ENCODE assay signal across 9 mouse cellular contexts in genomic region chr1:136958185-136958584, GRCm38 (mm10). TPM values are rescaled to one million over a fixed set of nuclear protein-coding genes. Genes with fewer than 3 reads are reported as not detected.
DNase-seq lines count a peak whose midpoint lies in the region; ATAC-seq lines count a peak whose summit lies in the region.
"Had no signal": no experiment of that assay in that cellular context is flagged by ENCODE, and none has a peak within 500 bp of the region (broad histone marks: within the 10 kb centered on the region; RNA-seq: fewer than 3 reads in every experiment).

No protein-coding gene starts in this region.

- intact Hi-C loops in heart, postnatal 36 days (cut with DNase I), result no loop called here

- no peak for DNase-seq in heart, postnatal 36 days
- DNase-seq in embryonic facial prominence, embryonic 11.5 days (ENCODE audit: low spot score), result peak; percentile 55
- DNase-seq in midbrain, embryonic 14.5 days, result peak; percentile 46
- DNase-seq in layer of hippocampus, adult 8-10 months (ENCODE audit: low spot score in 2 of 2), result no peak
- DNase-seq in B cell, adult 2 months, result no peak
- no peak for DNase-seq in gastrocnemius, adult 8-10 months (ENCODE audit: low spot score in 2 of 2)
- DNase-seq: adrenal gland, postnatal 14 days had no signal

- no peaks in the 10 kb centered on the region for H3K36me3 ChIP-seq in heart, embryonic 12.5 days
- H3K36me3 ChIP-seq in embryonic facial prominence, embryonic 11.5 days (replicated peaks; ENCODE audit: control insufficient read depth, insufficient read depth, low read depth, low read length), result no peaks in the 10 kb centered on the region
- H3K36me3 ChIP-seq in intestine, embryonic 15.5 days, result no peaks in the 10 kb centered on the region
- H3K36me3 ChIP-seq in midbrain, embryonic 14.5 days (ENCODE audit: control insufficient read depth, insufficient read depth, low read length), result no peaks in the 10 kb centered on the region

- peak overlapping the region; percentile 27 for H3K4me3 ChIP-seq in heart, embryonic 12.5 days
- H3K4me3 ChIP-seq in embryonic facial prominence, embryonic 11.5 days (ENCODE audit: low read depth, low read length), result no peak overlapping the region
- peak overlapping the region; percentile 32 for H3K4me3 ChIP-seq in intestine, embryonic 15.5 days (replicated peaks)
- no peak overlapping the region for H3K4me3 ChIP-seq in midbrain, embryonic 14.5 days (replicated peaks; ENCODE audit: low read depth, low read length)

- H3K4me2 ChIP-seq in heart, embryonic 12.5 days, result peak overlapping the region; percentile 63
- H3K4me2 ChIP-seq in embryonic facial prominence, embryonic 11.5 days (ENCODE audit: low read depth, low read length), result peak overlapping the region; percentile 27; the same call in 1 of the 2 replicates
- H3K4me2 ChIP-seq in intestine, embryonic 15.5 days (replicated peaks), result peak overlapping the region; percentile 55
- H3K4me2 ChIP-seq in midbrain, embryonic 14.5 days (ENCODE audit: low read length), result peak overlapping the region; percentile 35

- peaks cover 18% of the 10 kb centered on the region for H3K4me1 ChIP-seq in heart, embryonic 12.5 days (replicated peaks)
- no peaks in the 10 kb centered on the region; the same call in 1 of the 2 replicates for H3K4me1 ChIP-seq in embryonic facial prominence, embryonic 11.5 days (ENCODE audit: control insufficient read depth, insufficient read depth, low read length)
- H3K4me1 ChIP-seq in intestine, embryonic 15.5 days (replicated peaks), result no peaks in the 10 kb centered on the region
- H3K4me1 ChIP-seq in midbrain, embryonic 14.5 days (ENCODE audit: control insufficient read depth, insufficient read depth, low read length), result no peaks in the 10 kb centered on the region

- peak overlapping the region; percentile 50; the same call in 1 of the 2 replicates for H3K9ac ChIP-seq in heart, embryonic 12.5 days
- H3K9ac ChIP-seq in embryonic facial prominence, embryonic 11.5 days (replicated peaks; ENCODE audit: low read length), result no peak overlapping the region
- H3K9ac ChIP-seq in intestine, embryonic 15.5 days, result peak overlapping the region; percentile 32
- H3K9ac ChIP-seq in midbrain, embryonic 14.5 days (replicated peaks; ENCODE audit: low read length), result no peak overlapping the region

- no peaks in the 10 kb centered on the region for H3K9me3 ChIP-seq in heart, embryonic 12.5 days (replicated peaks)
- H3K9me3 ChIP-seq in embryonic facial prominence, embryonic 11.5 days (replicated peaks; ENCODE audit: control insufficient read depth, low read length), result no peaks in the 10 kb centered on the region
- H3K9me3 ChIP-seq in intestine, embryonic 15.5 days, result no peaks in the 10 kb centered on the region
- H3K9me3 ChIP-seq in midbrain, embryonic 14.5 days (ENCODE audit: control insufficient read depth, low read length), result no peaks in the 10 kb centered on the region

- H3K27me3 ChIP-seq in heart, embryonic 12.5 days (replicated peaks), result peaks cover 37% of the 10 kb centered on the region
- peaks cover 21% of the 10 kb centered on the region for H3K27me3 ChIP-seq in embryonic facial prominence, embryonic 11.5 days (ENCODE audit: control insufficient read depth, insufficient read depth, low read length)
- peaks cover 11% of the 10 kb centered on the region; the same call in 1 of the 2 replicates for H3K27me3 ChIP-seq in intestine, embryonic 15.5 days (replicated peaks)
- H3K27me3 ChIP-seq in midbrain, embryonic 14.5 days (ENCODE audit: control insufficient read depth, insufficient read depth, low read length), result peaks cover 43% of the 10 kb centered on the region

- no peak overlapping the region for H3K27ac ChIP-seq in heart, embryonic 12.5 days (ENCODE audit: poor library complexity, severe bottlenecking)
- no peak overlapping the region for H3K27ac ChIP-seq in embryonic facial prominence, embryonic 11.5 days (replicated peaks; ENCODE audit: low read depth, low read length)
- H3K27ac ChIP-seq in intestine, embryonic 15.5 days, result peak overlapping the region; percentile 85
- H3K27ac ChIP-seq in midbrain, embryonic 14.5 days (replicated peaks; ENCODE audit: low read depth, low read length), result no peak overlapping the region

- WGBS in heart, embryonic 12.5 days, result 3% methylated on average over 8 of the region's 13 CpGs
- WGBS in embryonic facial prominence, embryonic 11.5 days, result 0% methylated on average over 10 of the region's 13 CpGs
- under 1% methylated on average over 11 of the region's 13 CpGs for WGBS in intestine, embryonic 15.5 days
- 0% methylated on average over 12 of the region's 13 CpGs for WGBS in midbrain, embryonic 14.5 days

- 0 out of 2 replicates have a peak, but pooled peaks have one; percentile 25 for ATAC-seq in heart, embryonic 12.5 days (ENCODE audit: insufficient number of reproducible peaks, low FRiP score)
- ATAC-seq in embryonic facial prominence, embryonic 11.5 days (replicated peaks; ENCODE audit: insufficient number of reproducible peaks, low FRiP score, low TSS enrichment, low read depth), result peak; percentile 64; the same call in 1 of the 2 replicates
- ATAC-seq in intestine, embryonic 15.5 days, result peak; percentile 23
- ATAC-seq in midbrain, embryonic 14.5 days (ENCODE audit: low FRiP score, low TSS enrichment), result no peak

RNA-seq across cellular contexts. Expression of gene Nr5a2, which starts 2.1 kb away (rescaled TPM):
- 0.04 and 0.12 TPM in 2 replicates for polyA plus RNA-seq in heart, embryonic 12.5 days (2016; fragmentation: Nextera tagmentation; extraction: Ambion mirVana)
- total RNA-seq in heart, postnatal 36 days (2021), result under 1 TPM; 0.58 to 0.92 TPM
- polyA plus RNA-seq in embryonic facial prominence, embryonic 11.5 days (2014; fragmentation: Nextera tagmentation; extraction: Ambion mirVana), result 1.7 and 2.0 TPM in 2 replicates
- 10.4 and 10.5 TPM in 2 replicates for polyA plus RNA-seq in intestine, embryonic 15.5 days (2015; fragmentation: Nextera tagmentation; extraction: Ambion mirVana)
- 1.6 and 1.7 TPM in 2 replicates for polyA plus RNA-seq in midbrain, embryonic 14.5 days (2014; fragmentation: Nextera tagmentation; extraction: Ambion mirVana)
- total RNA-seq in layer of hippocampus, adult 8-10 months (2022), result not detected
- under 1 TPM; 0.09 to 0.43 (median 0.16) TPM for total RNA-seq in gastrocnemius, adult 8-10 months (2022)

Comparison
In these comparisons a context has a peak if more than half of its experiments do, and no peak if none do; other contexts are left out.
1. H3K4me3 ChIP-seq: peak in heart, embryonic 12.5 days (single experiment) and intestine, embryonic 15.5 days (single experiment); none in embryonic facial prominence, embryonic 11.5 days (single experiment) and midbrain, embryonic 14.5 days (single experiment).
2. H3K9ac ChIP-seq: peak in heart, embryonic 12.5 days (single experiment) and intestine, embryonic 15.5 days (single experiment); none in embryonic facial prominence, embryonic 11.5 days (single experiment) and midbrain, embryonic 14.5 days (single experiment).
3. DNase-seq: peak in embryonic facial prominence, embryonic 11.5 days (single experiment) and midbrain, embryonic 14.5 days (single experiment); none in heart, postnatal 36 days (0 of 2), layer of hippocampus, adult 8-10 months (0 of 2), B cell, adult 2 months (0 of 2) and gastrocnemius, adult 8-10 months (0 of 2).
4. Peak in every context shown above with its lines, with median percentiles within 50 percentile points of each other: H3K4me2 ChIP-seq.